8 mouse cellular contexts compared by ENCODE assay signal in genomic region chr17:34589206-34589605, GRCm38 (mm10). TPM values are rescaled to one million over a fixed set of nuclear protein-coding genes. Genes with fewer than 3 reads are reported as not detected.
DNase-seq lines count a peak whose midpoint lies in the region; ATAC-seq lines count a peak whose summit lies in the region.
"Had no signal": no experiment of that assay in that cellular context is flagged by ENCODE, and none has a peak within 500 bp of the region (broad histone marks: within the 10 kb centered on the region; RNA-seq: fewer than 3 reads in every experiment).

No protein-coding gene starts in this region.

- H3K9me3 ChIP-seq in hindbrain, embryonic 12.5 days (replicated peaks) = no peaks in the 10 kb centered on the region
- no peaks in the 10 kb centered on the region for H3K9me3 ChIP-seq in hindbrain, embryonic 16.5 days (ENCODE audit: control insufficient read depth, low read length)
- H3K9me3 ChIP-seq in limb, embryonic 11.5 days (ENCODE audit: control insufficient read depth, low read length) = no peaks in the 10 kb centered on the region

- no peaks in the 10 kb centered on the region for H3K27me3 ChIP-seq in hindbrain, embryonic 12.5 days
- no peaks in the 10 kb centered on the region for H3K27me3 ChIP-seq in hindbrain, embryonic 16.5 days (replicated peaks; ENCODE audit: control insufficient read depth, insufficient read depth, low read length)
- no peaks in the 10 kb centered on the region for H3K27me3 ChIP-seq in limb, embryonic 11.5 days (ENCODE audit: control insufficient read depth, insufficient read depth, low read length)

- 49% methylated on average over 7 of the region's 7 CpGs for WGBS in hindbrain, embryonic 12.5 days
- 44% methylated on average over 7 of the region's 7 CpGs for WGBS in hindbrain, embryonic 16.5 days
- 34% methylated on average over 7 of the region's 7 CpGs for WGBS in limb, embryonic 11.5 days

- peaks cover 62% of the 10 kb centered on the region for H3K4me1 ChIP-seq in hindbrain, embryonic 12.5 days
- peaks cover 35% of the 10 kb centered on the region for H3K4me1 ChIP-seq in hindbrain, embryonic 16.5 days (ENCODE audit: control insufficient read depth, insufficient read depth, low read depth, low read length)
- peaks cover 46% of the 10 kb centered on the region for H3K4me1 ChIP-seq in limb, embryonic 11.5 days (ENCODE audit: control insufficient read depth, insufficient read depth, low read length)

- DNase-seq in thymus, postnatal 0 days (ENCODE audit: low spot score) = peak; percentile 52
- DNase-seq in thymus, postnatal 10 days (ENCODE audit: low spot score in 2 of 2) = no peak
- no peak for DNase-seq in limb, embryonic 11.5 days (ENCODE audit: low spot score)
- DNase-seq in urinary bladder, postnatal 36 days (ENCODE audit: low spot score in 2 of 2) = no peak
- no peak for DNase-seq in urinary bladder, postnatal 25 days (ENCODE audit: low spot score)
- DNase-seq: cerebellum, postnatal 25 days had no signal

- ATAC-seq in hindbrain, embryonic 12.5 days (ENCODE audit: low FRiP score) = no peak
- no peak for ATAC-seq in hindbrain, embryonic 16.5 days
- no peak for ATAC-seq in limb, embryonic 11.5 days (ENCODE audit: insufficient number of reproducible peaks, low FRiP score, low TSS enrichment, low read depth)

- H3K9ac ChIP-seq in hindbrain, embryonic 12.5 days = no peak overlapping the region
- H3K9ac ChIP-seq in hindbrain, embryonic 16.5 days (ENCODE audit: low read depth, low read length) = no peak overlapping the region
- no peak overlapping the region for H3K9ac ChIP-seq in limb, embryonic 11.5 days (ENCODE audit: low read length)

- 0 out of 2 replicates have a peak overlapping the region, but pooled peaks have one; percentile 23 for H3K27ac ChIP-seq in hindbrain, embryonic 12.5 days
- no peak overlapping the region for H3K27ac ChIP-seq in hindbrain, embryonic 16.5 days (ENCODE audit: low read depth, low read length)
- H3K27ac ChIP-seq in limb, embryonic 11.5 days (replicated peaks; ENCODE audit: low read depth, low read length) = peak overlapping the region; percentile 57; the same call in 1 of the 2 replicates

- peaks cover 3% of the 10 kb centered on the region; the same call in 1 of the 2 replicates for H3K36me3 ChIP-seq in hindbrain, embryonic 12.5 days
- no peaks in the 10 kb centered on the region for H3K36me3 ChIP-seq in hindbrain, embryonic 16.5 days (ENCODE audit: control insufficient read depth, insufficient read depth, low read length)
- H3K36me3 ChIP-seq in limb, embryonic 11.5 days (ENCODE audit: control insufficient read depth, insufficient read depth, low read length) = no peaks in the 10 kb centered on the region; the same call in 1 of the 2 replicates

- H3K4me3 ChIP-seq in hindbrain, embryonic 12.5 days = no peak overlapping the region
- no peak overlapping the region for H3K4me3 ChIP-seq in hindbrain, embryonic 16.5 days (ENCODE audit: low read length)
- no peak overlapping the region for H3K4me3 ChIP-seq in limb, embryonic 11.5 days (ENCODE audit: low read depth, low read length)

- H3K4me2 ChIP-seq in hindbrain, embryonic 12.5 days (replicated peaks) = no peak overlapping the region
- no peak overlapping the region for H3K4me2 ChIP-seq in hindbrain, embryonic 16.5 days (ENCODE audit: low read length)
- no peak overlapping the region for H3K4me2 ChIP-seq in limb, embryonic 11.5 days (ENCODE audit: low read depth, severe bottlenecking)

RNA-seq across cellular contexts. Expression of gene Gpsm3, which starts 0.4 kb away (rescaled TPM):
- 3.5 and 4.3 TPM in 2 replicates for polyA plus RNA-seq in hindbrain, embryonic 12.5 days (2016; fragmentation: Nextera tagmentation; extraction: Ambion mirVana)
- polyA plus RNA-seq in hindbrain, embryonic 16.5 days (2015; fragmentation: Nextera tagmentation; extraction: Ambion mirVana) = 3.4 and 4.9 TPM in 2 replicates
- 228 and 241 TPM in 2 replicates for polyA plus RNA-seq in thymus, postnatal 0 days (2015; fragmentation: Nextera tagmentation; extraction: Ambion mirVana)
- polyA plus RNA-seq in limb, embryonic 11.5 days (2014; fragmentation: Nextera tagmentation; extraction: Ambion mirVana) = 4.0 and 4.7 TPM in 2 replicates

RNA-seq across cellular contexts. Expression of gene Pbx2, which starts 1.9 kb away (rescaled TPM):
- 17.9 and 18.7 TPM in 2 replicates for polyA plus RNA-seq in hindbrain, embryonic 12.5 days (2016; fragmentation: Nextera tagmentation; extraction: Ambion mirVana)
- polyA plus RNA-seq in hindbrain, embryonic 16.5 days (2015; fragmentation: Nextera tagmentation; extraction: Ambion mirVana) = 7.3 and 8.3 TPM in 2 replicates
- polyA plus RNA-seq in thymus, postnatal 0 days (2015; fragmentation: Nextera tagmentation; extraction: Ambion mirVana) = 10.4 and 13.3 TPM in 2 replicates
- 21.5 and 22.0 TPM in 2 replicates for polyA plus RNA-seq in limb, embryonic 11.5 days (2014; fragmentation: Nextera tagmentation; extraction: Ambion mirVana)

RNA-seq across cellular contexts. Expression of gene Ager, which starts 8.5 kb away (rescaled TPM):
- polyA plus RNA-seq in hindbrain, embryonic 12.5 days (2016; fragmentation: Nextera tagmentation; extraction: Ambion mirVana) = 1.9 and 2.9 TPM in 2 replicates
- 1.3 and 1.6 TPM in 2 replicates for polyA plus RNA-seq in hindbrain, embryonic 16.5 days (2015; fragmentation: Nextera tagmentation; extraction: Ambion mirVana)
- polyA plus RNA-seq in thymus, postnatal 0 days (2015; fragmentation: Nextera tagmentation; extraction: Ambion mirVana) = 2.5 and 4.0 TPM in 2 replicates
- polyA plus RNA-seq in limb, embryonic 11.5 days (2014; fragmentation: Nextera tagmentation; extraction: Ambion mirVana) = 1.3 and 2.7 TPM in 2 replicates

RNA-seq across cellular contexts. Expression of gene Rnf5, which starts 14.3 kb away (rescaled TPM):
- polyA plus RNA-seq in hindbrain, embryonic 12.5 days (2016; fragmentation: Nextera tagmentation; extraction: Ambion mirVana) = 214 and 228 TPM in 2 replicates
- 281 and 296 TPM in 2 replicates for polyA plus RNA-seq in hindbrain, embryonic 16.5 days (2015; fragmentation: Nextera tagmentation; extraction: Ambion mirVana)
- polyA plus RNA-seq in thymus, postnatal 0 days (2015; fragmentation: Nextera tagmentation; extraction: Ambion mirVana) = 135 and 144 TPM in 2 replicates
- polyA plus RNA-seq in limb, embryonic 11.5 days (2014; fragmentation: Nextera tagmentation; extraction: Ambion mirVana) = 111 TPM in 2 replicates

RNA-seq across cellular contexts. Expression of gene Agpat1, which starts 14.9 kb away (rescaled TPM):
- polyA plus RNA-seq in hindbrain, embryonic 12.5 days (2016; fragmentation: Nextera tagmentation; extraction: Ambion mirVana) = 76.9 and 79.0 TPM in 2 replicates
- polyA plus RNA-seq in hindbrain, embryonic 16.5 days (2015; fragmentation: Nextera tagmentation; extraction: Ambion mirVana) = 122 and 128 TPM in 2 replicates
- polyA plus RNA-seq in thymus, postnatal 0 days (2015; fragmentation: Nextera tagmentation; extraction: Ambion mirVana) = 37.5 and 44.9 TPM in 2 replicates
- 58.2 and 74.8 TPM in 2 replicates for polyA plus RNA-seq in limb, embryonic 11.5 days (2014; fragmentation: Nextera tagmentation; extraction: Ambion mirVana)

Comparison
In these comparisons a context has a peak if more than half of its experiments do, and no peak if none do; other contexts are left out.
1. RNA of gene Gpsm3, which starts 0.4 kb away (polyA plus RNA-seq): 228 to 241 TPM in thymus, postnatal 0 days; 4.0 to 4.7 TPM in limb, embryonic 11.5 days, 3.5 to 4.3 TPM in hindbrain, embryonic 12.5 days and 3.4 to 4.9 TPM in hindbrain, embryonic 16.5 days; every median in the first group is over 10 times any median in the second.